Mouse (Mus musculus) olfactory bulb, adult 2 months (tissue): ENCODE data around the gene Adgre5. TPM values are rescaled to one million over a fixed set of nuclear protein-coding genes. Genes with fewer than 3 reads are reported as not detected.

Experiments used
- H3K27ac ChIP-seq: fragments of 200-500 bp; 2 replicates; pipeline ENCODE4 v1.5.1; 2012; ENCODE audit warnings: low read depth, low read length; ENCODE audit not compliant: insufficient read depth
- H3K4me1 ChIP-seq: fragments of 200-500 bp; 2 replicates; pipeline ENCODE4 v1.6.1; 2012; ENCODE audit warnings: low read length; ENCODE audit not compliant: control insufficient read depth, insufficient read depth
- H3K4me3 ChIP-seq: fragments of 200-500 bp; 2 replicates; pipeline ENCODE4 v1.5.1; 2012; ENCODE audit warnings: mild to moderate bottlenecking, low read depth, low read length, moderate library complexity; ENCODE audit not compliant: insufficient read depth
- CTCF ChIP-seq: fragments of 200-500 bp; IDR thresholded peaks from 2 replicates; pipeline ENCODE4 v1.5.1; 2012; ENCODE audit warnings: low read depth, mild to moderate bottlenecking, low read length, moderate library complexity; ENCODE audit not compliant: insufficient read depth
- POLR2A ChIP-seq: fragments of 200-500 bp; IDR thresholded peaks from 2 replicates; pipeline ENCODE4 v1.6.1; 2012; ENCODE audit warnings: mild to moderate bottlenecking, low read depth, low read length, moderate library complexity; ENCODE audit not compliant: insufficient read depth
- WGBS: fragments of 180-500 bp; shearing (Covaris S2); methylation state at CpG from one replicate; pipeline ENCODE4 v1.1.7; 2018; 5-methylcytosine and 5-hydroxymethylcytosine counted together
- polyA plus RNA-seq: library from polyadenylated mRNA; stranded (reverse); fragments of >200 nt; gene quantifications from 2 replicates; pipeline ENCODE4 v1.2.4, GENCODE M21; 2012; ENCODE audit warnings: low replicate concordance; ENCODE audit not compliant: missing spikeins, insufficient read depth, insufficient read length

Adgre5 gene
- polyA plus RNA-seq, 1 experiment: not detected

DNA sequence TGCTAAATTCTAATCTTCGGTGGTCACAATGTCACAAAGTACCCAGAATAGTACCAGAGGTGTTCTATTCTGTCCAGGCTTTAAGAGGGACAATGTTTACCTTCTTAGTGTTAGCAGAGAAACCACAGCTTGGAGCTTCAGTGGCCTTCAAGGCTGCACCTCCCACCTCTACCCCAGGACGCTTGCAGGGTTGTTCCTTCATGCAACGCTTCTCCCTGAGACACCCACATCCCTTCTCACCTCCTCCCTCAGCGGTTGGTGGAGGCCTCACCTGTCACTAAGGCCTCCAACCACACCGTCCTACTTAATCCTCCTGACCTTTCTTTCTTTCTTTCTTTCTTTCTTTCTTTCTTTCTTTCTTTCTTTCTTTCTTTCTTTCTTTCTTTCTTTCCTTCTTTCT lies 17.2 kb upstream of the Adgre5 start:
- 86% methylated on average over 5 of the region's 5 CpGs for WGBS
- no peak for TF ChIP-seq POLR2A
- TF ChIP-seq CTCF: no peak
- H3K27ac ChIP-seq: no peak overlapping the region
- no peaks in the 10 kb centered on the region for H3K4me1 ChIP-seq
- no peak overlapping the region for H3K4me3 ChIP-seq

DNA sequence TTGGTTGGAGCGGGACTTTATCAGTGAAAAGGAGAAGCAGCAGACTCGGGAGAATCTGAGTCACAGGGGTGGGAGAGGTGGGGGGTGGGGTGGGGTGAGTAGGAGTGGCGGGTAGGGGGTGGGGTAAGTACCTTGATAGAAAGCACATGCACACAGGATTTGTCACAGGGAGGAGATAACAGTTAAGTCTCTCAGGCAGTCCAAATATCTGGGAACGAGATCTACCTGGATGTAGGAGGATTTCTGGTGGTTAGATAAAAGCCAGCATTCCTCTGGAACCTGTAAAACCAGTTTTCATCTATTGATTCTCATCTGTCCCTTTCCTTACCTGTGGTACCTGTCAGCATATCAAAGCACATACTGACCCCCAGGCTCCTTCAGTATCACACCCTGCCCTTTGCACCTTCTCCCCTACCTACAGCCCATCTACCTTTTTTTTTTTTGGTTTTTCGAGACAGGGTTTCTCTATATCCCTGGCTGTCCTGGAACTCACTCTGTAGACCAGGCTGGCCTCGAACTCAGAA lies 16.0 kb upstream of the Adgre5 start:
- H3K27ac ChIP-seq: no peak overlapping the region
- TF ChIP-seq CTCF: no peak
- TF ChIP-seq POLR2A: no peak
- H3K4me1 ChIP-seq: no peaks in the 10 kb centered on the region
- WGBS: 84% methylated on average over 6 of the region's 6 CpGs
- H3K4me3 ChIP-seq: no peak overlapping the region

DNA sequence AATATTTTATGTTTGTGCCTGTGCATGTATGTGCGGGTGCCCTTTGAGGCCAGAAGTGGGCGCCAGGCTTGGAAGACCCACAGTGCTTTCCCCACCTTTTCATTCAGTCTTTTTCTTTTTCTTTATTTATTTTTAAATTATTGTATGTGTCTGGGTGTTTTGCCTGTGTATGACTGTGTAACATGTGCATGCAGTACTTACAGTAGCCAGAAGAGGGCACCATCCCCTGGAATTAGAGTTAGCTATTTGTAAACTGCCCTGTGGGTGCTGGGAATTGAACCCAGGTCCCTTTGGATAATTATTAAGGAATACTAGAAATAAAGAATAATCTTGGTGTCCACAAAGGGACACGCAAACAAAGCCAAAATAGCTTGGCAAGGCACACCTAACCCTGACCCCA lies 15.1 kb upstream of the Adgre5 start:
- H3K27ac ChIP-seq: no peak overlapping the region
- 95% methylated on average over 3 of the region's 3 CpGs for WGBS
- no peak overlapping the region for H3K4me3 ChIP-seq
- no peaks in the 10 kb centered on the region for H3K4me1 ChIP-seq
- TF ChIP-seq CTCF (no peak), POLR2A (no peak)

DNA sequence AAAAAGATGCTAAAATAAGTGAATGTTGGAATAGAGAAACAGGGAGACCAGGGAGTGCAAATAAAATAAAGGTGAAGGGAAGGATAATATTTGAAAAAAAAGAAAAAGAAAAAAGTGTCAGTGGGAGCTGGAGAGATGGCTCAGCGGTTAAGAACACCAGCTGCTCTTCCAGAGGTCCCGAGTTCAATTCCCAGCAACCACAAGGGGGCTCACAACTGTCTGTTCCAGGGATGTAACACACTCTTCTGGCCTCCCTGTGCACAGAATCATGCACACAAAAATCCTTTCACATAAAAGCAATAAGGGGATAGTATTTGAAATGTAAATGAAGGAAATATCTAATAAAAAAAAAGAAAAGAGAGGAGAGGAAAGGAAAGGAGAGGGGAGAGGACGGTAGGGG lies 13.0 kb upstream of the Adgre5 start:
- no peak overlapping the region for H3K27ac ChIP-seq
- 56% methylated on average over 3 of the region's 3 CpGs for WGBS
- H3K4me1 ChIP-seq: no peaks in the 10 kb centered on the region
- H3K4me3 ChIP-seq: no peak overlapping the region
- TF ChIP-seq POLR2A (no peak), CTCF (no peak)

DNA sequence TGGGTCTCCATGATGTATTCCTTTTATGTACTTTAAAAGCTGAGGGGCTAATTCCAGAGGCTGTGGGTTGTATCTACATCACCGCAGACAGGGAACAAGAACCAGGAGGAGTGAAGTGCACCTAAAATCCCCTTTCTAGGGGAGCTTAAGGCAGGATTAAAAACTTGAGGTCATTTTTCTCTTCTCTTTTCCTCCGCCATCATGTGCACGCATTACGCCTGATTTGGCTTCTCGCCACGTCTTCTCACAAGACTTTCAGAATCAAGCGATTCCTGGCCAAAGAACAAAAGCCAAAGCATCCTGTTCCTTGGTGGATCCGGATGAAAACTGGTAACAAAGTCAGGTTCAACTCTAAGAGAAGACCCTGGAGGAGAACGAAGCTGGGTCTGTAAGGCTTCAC lies 8.1 kb upstream of the Adgre5 start:
- Histone ChIP-seq H3K27ac (no peak overlapping the region), H3K4me1 (peaks cover 15% of the 10 kb centered on the region), H3K4me3 (no peak overlapping the region)
- TF ChIP-seq CTCF (no peak), POLR2A (no peak)
- 77% methylated on average over 9 of the region's 9 CpGs for WGBS

DNA sequence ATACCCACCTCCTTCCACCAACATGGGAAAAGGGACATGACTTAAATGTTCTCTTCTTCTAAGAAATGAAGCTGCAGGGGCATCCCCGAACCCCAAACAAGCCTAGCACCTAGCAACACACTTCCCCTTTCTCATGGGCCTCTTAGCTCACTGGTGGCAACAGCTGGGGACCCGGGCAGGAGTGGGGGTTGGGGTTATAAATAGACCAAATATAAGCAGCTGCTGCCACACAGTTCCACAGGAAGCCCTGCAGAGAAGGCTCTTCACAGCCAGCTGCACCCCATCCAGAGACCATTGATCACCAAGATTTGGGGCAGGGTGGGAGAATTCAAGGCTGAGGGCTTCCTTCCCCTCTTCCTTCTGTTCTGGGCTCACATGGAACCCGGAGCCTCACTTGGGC lies 7.6 kb upstream of the Adgre5 start:
- Histone ChIP-seq H3K27ac (no peak overlapping the region), H3K4me1 (peaks cover 15% of the 10 kb centered on the region), H3K4me3 (no peak overlapping the region)
- no peak for TF ChIP-seq CTCF
- TF ChIP-seq POLR2A: no peak
- WGBS: 13% methylated on average over 3 of the region's 3 CpGs

DNA sequence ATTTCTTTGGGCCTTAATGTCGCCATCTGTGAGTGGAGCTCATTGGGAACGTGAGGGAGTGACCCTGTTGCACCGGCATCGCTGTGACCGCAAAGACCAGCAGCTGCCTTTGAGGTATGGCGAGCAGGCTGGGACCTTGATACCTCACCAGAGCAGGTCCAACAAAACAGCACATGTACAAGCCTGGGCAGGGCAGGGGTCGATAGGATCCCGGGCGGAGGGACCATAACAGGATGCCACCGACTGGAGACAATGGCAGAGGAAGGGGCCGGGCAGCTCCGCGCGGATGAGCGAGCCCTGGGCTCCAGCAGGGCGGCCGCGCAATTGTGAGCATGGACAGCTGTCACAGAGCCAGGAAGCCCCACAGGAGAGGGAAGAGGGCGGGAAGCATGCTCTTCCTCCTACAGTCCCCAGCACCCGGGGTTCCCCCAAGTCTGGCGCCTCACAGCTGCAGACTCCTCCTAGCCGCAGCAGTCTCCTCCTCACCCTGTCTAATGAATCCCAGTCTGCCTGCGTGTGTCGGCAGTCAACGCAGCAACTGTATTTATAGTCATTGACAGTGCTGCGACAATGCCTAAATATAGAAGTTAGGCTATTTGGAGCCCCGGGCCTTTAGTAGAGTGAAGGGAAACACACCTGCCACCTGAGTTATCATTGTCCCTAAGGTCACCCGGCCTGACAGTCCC lies 6.7 kb upstream of the Adgre5 start:
- peak overlapping the region; percentile 12; the same call in 1 of the 2 replicates for H3K4me3 ChIP-seq
- no peak overlapping the region for H3K27ac ChIP-seq
- peaks cover 15% of the 10 kb centered on the region for H3K4me1 ChIP-seq
- TF ChIP-seq CTCF (no peak), POLR2A (no peak)
- WGBS: 4% methylated on average over 28 of the region's 28 CpGs

DNA sequence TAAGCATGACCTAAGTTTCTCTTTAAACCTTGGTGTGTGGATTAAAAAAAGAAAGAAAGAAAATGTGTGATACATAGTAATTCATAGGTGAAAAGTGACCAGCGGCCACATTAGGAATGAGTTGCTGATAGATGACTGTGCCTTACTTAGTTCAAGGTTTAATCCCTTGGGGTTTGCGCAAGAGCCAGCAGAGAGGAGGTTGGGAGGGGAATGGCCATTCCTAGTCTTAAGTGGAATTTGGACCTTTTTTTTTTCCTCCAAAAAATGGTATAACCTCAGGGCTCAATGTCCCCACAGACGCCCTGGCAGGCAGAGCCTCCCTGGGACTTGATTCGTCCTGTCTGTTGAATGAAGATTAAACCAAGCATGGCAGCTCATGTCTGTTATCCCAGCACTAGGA lies 2.9 kb upstream of the Adgre5 start:
- 93% methylated on average over 4 of the region's 4 CpGs for WGBS
- Histone ChIP-seq H3K4me1 (peaks cover 19% of the 10 kb centered on the region), H3K27ac (no peak overlapping the region), H3K4me3 (no peak overlapping the region)
- TF ChIP-seq CTCF: no peak
- TF ChIP-seq POLR2A: no peak

DNA sequence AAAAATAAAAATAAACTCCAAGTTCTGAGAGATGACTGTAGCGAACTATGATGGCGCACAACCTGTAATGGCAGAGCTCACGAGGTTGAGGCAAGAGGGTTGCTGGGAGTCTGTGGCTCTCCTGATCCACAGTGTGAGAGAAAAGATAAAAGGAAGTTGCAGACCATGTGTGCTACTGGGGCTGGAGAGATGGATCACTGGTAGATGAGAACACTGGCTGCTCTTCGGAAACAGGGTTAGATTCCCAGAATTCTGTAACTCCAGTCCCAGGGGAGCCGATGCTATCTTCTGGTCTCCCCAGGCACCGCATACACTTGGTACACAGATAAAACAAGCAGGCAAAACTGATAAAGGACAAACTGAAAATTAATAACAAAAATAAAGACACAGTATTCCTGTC lies 1.8 kb upstream of the Adgre5 start:
- 98% methylated on average over 6 of the region's 6 CpGs for WGBS
- TF ChIP-seq POLR2A: no peak
- TF ChIP-seq CTCF: no peak
- no peak overlapping the region for H3K27ac ChIP-seq
- H3K4me1 ChIP-seq: peaks cover 12% of the 10 kb centered on the region
- no peak overlapping the region for H3K4me3 ChIP-seq
